ENCODE assay signal across 17 mouse cellular contexts in genomic region chr15:4033168-4034004, GRCm38 (mm10). TPM values are rescaled to one million over a fixed set of nuclear protein-coding genes. Genes with fewer than 3 reads are reported as not detected.
DNase-seq lines count a peak whose midpoint lies in the region; ATAC-seq lines count a peak whose summit lies in the region.
"Had no signal": no experiment of that assay in that cellular context is flagged by ENCODE, and none has a peak within 500 bp of the region (broad histone marks: within the 10 kb centered on the region; RNA-seq: fewer than 3 reads in every experiment).

No protein-coding gene starts in this region.

- no peaks in the 10 kb centered on the region for H3K27me3 ChIP-seq in heart, embryonic 12.5 days (replicated peaks)
- H3K27me3 ChIP-seq: forebrain, embryonic 12.5 days; Patski had no signal

- no peak for ATAC-seq in heart, embryonic 12.5 days (ENCODE audit: insufficient number of reproducible peaks, low FRiP score)
- no peak for ATAC-seq in megakaryocyte progenitor cell, adult 5-6 weeks (replicated peaks; ENCODE audit: poor library complexity)
- ATAC-seq: Patski had no signal

- 54% methylated on average over 3 of the region's 3 CpGs for WGBS in heart, embryonic 12.5 days

- no peak overlapping the region for H3K4me2 ChIP-seq in heart, embryonic 12.5 days
- H3K4me2 ChIP-seq: forebrain, embryonic 12.5 days; liver, embryonic 13.5 days had no signal

- H3K36me3 ChIP-seq in heart, embryonic 12.5 days = peaks cover 27% of the 10 kb centered on the region
- H3K36me3 ChIP-seq: liver, embryonic 13.5 days had no signal

- DNase-seq in heart, postnatal 36 days = no peak
- DNase-seq in thymus, postnatal 0 days (ENCODE audit: low spot score) = peak; percentile 13
- DNase-seq in thymus, postnatal 10 days (ENCODE audit: low spot score in 2 of 2) = no peak
- peak; percentile 23 for DNase-seq in induced T-regulatory cell, adult 2 months (ENCODE audit: low read depth)
- DNase-seq in T-cell, adult 2 months (ENCODE audit: low spot score) = no peak
- DNase-seq: cerebellum, adult 11-12 months; left cerebral cortex, postnatal 4 days; liver, embryonic 13.5 days; lung, postnatal 10 days; right cerebral cortex, postnatal 14 days; thymus, adult 2 months had no signal

- no peak overlapping the region for H3K4me3 ChIP-seq in heart, embryonic 12.5 days
- H3K4me3 ChIP-seq: forebrain, embryonic 12.5 days; liver, embryonic 13.5 days; midbrain, embryonic 10.5 days; myocyte had no signal

- intact Hi-C loops in heart, postnatal 36 days (cut with DNase I) = no loop called here

- H3K27ac ChIP-seq in heart, embryonic 12.5 days (ENCODE audit: poor library complexity, severe bottlenecking) = peak overlapping the region; percentile 54; the same call in 1 of the 2 replicates
- H3K27ac ChIP-seq: forebrain, embryonic 12.5 days; liver, embryonic 13.5 days; midbrain, embryonic 10.5 days had no signal

- no peak overlapping the region for H3K9ac ChIP-seq in heart, embryonic 12.5 days
- H3K9ac ChIP-seq: forebrain, embryonic 12.5 days; liver, embryonic 13.5 days had no signal

- H3K4me1 ChIP-seq in heart, embryonic 12.5 days (replicated peaks) = peaks cover 36% of the 10 kb centered on the region
- H3K4me1 ChIP-seq: forebrain, embryonic 12.5 days; liver, embryonic 13.5 days; midbrain, embryonic 10.5 days had no signal

- no peaks in the 10 kb centered on the region for H3K9me3 ChIP-seq in heart, embryonic 12.5 days (replicated peaks)
- H3K9me3 ChIP-seq: forebrain, embryonic 12.5 days; liver, embryonic 13.5 days; midbrain, embryonic 10.5 days had no signal

RNA-seq across cellular contexts. Expression of gene Oxct1, which starts 7.2 kb away (rescaled TPM):
- polyA plus RNA-seq in heart, embryonic 12.5 days (2016; fragmentation: Nextera tagmentation; extraction: Ambion mirVana) = 332 and 335 TPM in 2 replicates
- total RNA-seq in heart, postnatal 36 days (2021) = 1,000 to 10,000 TPM; 1,296 to 1,437 TPM
- 75.1 and 75.4 TPM in 2 replicates for polyA plus RNA-seq in thymus, postnatal 0 days (2015; fragmentation: Nextera tagmentation; extraction: Ambion mirVana)
- 74.1 and 83.8 TPM in 2 replicates for total RNA-seq in megakaryocyte progenitor cell, adult 5-6 weeks (2015)
- 257 and 287 TPM in 2 replicates for total RNA-seq in megakaryocyte progenitor cell, adult 5-6 weeks (2017)

RNA-seq across cellular contexts. Expression of gene AW549877, which starts 37.8 kb away (rescaled TPM):
- 38.4 and 40.9 TPM in 2 replicates for polyA plus RNA-seq in heart, embryonic 12.5 days (2016; fragmentation: Nextera tagmentation; extraction: Ambion mirVana)
- total RNA-seq in heart, postnatal 36 days (2021) = 10 to 100 TPM; 23.7 to 24.5 TPM
- 13.5 and 16.9 TPM in 2 replicates for polyA plus RNA-seq in thymus, postnatal 0 days (2015; fragmentation: Nextera tagmentation; extraction: Ambion mirVana)
- 32.1 and 35.4 TPM in 2 replicates for total RNA-seq in megakaryocyte progenitor cell, adult 5-6 weeks (2015)
- total RNA-seq in megakaryocyte progenitor cell, adult 5-6 weeks (2017) = 6.7 and 9.9 TPM in 2 replicates

RNA-seq across cellular contexts. Expression of gene Fbxo4, which starts 54.0 kb away (rescaled TPM):
- polyA plus RNA-seq in heart, embryonic 12.5 days (2016; fragmentation: Nextera tagmentation; extraction: Ambion mirVana) = 10.6 and 11.1 TPM in 2 replicates
- 1 to 10 TPM; 7.3 to 7.8 TPM for total RNA-seq in heart, postnatal 36 days (2021)
- polyA plus RNA-seq in thymus, postnatal 0 days (2015; fragmentation: Nextera tagmentation; extraction: Ambion mirVana) = 7.8 and 8.1 TPM in 2 replicates
- 8.8 and 10.7 TPM in 2 replicates for total RNA-seq in megakaryocyte progenitor cell, adult 5-6 weeks (2015)
- total RNA-seq in megakaryocyte progenitor cell, adult 5-6 weeks (2017) = 7.8 and 9.2 TPM in 2 replicates

Comparison
In these comparisons a context has a peak if more than half of its experiments do, and no peak if none do; other contexts are left out.
1. DNase-seq: peak in thymus, postnatal 0 days (single experiment) and induced T-regulatory cell, adult 2 months (single experiment); none in heart, postnatal 36 days (0 of 2), thymus, postnatal 10 days (0 of 2) and T-cell, adult 2 months (single experiment).
2. RNA of gene Oxct1, which starts 7.2 kb away (total RNA-seq): 1,296 to 1,437 TPM in heart, postnatal 36 days; 74.1 to 287 TPM in megakaryocyte progenitor cell, adult 5-6 weeks; every median in the first group is over 4 times any median in the second.